13 mouse cellular contexts compared by ENCODE assay signal in the genomic region with DNA sequence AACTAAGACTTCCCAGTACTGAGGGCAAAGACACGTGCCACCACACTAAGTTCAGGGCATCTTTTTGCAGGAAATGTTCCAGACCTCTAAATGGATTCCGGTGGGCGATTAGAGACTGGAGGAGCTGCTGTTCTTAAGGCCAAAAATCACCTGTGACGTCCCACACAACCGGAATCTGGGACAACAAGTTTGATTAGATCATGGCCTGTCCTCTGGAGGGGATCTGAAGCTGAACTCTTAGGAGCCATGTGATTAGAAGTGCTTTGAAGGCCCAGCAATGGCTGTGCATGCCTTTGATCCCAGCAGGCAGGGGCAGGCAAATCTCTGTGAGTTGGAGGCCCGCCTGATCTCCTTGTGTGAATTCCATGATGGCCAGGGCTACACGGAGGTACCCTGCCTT. TPM values are rescaled to one million over a fixed set of nuclear protein-coding genes. Genes with fewer than 3 reads are reported as not detected.
A peak's percentile ranks its signal among the peaks of the same experiment; 100 is the strongest.
DNase-seq lines count a peak whose midpoint lies in the region; ATAC-seq and TF ChIP-seq lines count a peak whose summit lies in the region.
"Had no signal": no experiment of that assay in that cellular context is flagged by ENCODE, and none has a peak within 500 bp of the region (broad histone marks: within the 10 kb centered on the region; RNA-seq: fewer than 3 reads in every experiment).

No protein-coding gene starts in this region.

- TF ChIP-seq POLR2A in olfactory bulb, adult 2 months (IDR thresholded peaks at IDR 0.05; ENCODE audit: insufficient read depth, low read depth, low read length), result no peak

- TF ChIP-seq EP300 in liver, postnatal 0 days (IDR thresholded peaks at IDR 0.05; ENCODE audit: low read depth), result no peak

- no peak for ATAC-seq in forebrain, postnatal 0 days
- ATAC-seq in forebrain, embryonic 16.5 days, result no peak
- no peak for ATAC-seq in liver, embryonic 13.5 days (ENCODE audit: low read depth)
- ATAC-seq in liver, postnatal 0 days, result no peak
- ATAC-seq in hindbrain, embryonic 11.5 days (ENCODE audit: low FRiP score), result no peak

- H3K4me3 ChIP-seq in forebrain, postnatal 0 days (ENCODE audit: low read depth, low read length), result no peak overlapping the region
- no peak overlapping the region for H3K4me3 ChIP-seq in forebrain, embryonic 16.5 days (replicated peaks; ENCODE audit: low read length)
- H3K4me3 ChIP-seq in liver, embryonic 13.5 days (replicated peaks), result no peak overlapping the region
- H3K4me3 ChIP-seq in liver, postnatal 0 days (ENCODE audit: low read depth, low read length), result no peak overlapping the region
- no peak overlapping the region for H3K4me3 ChIP-seq in olfactory bulb, adult 2 months (ENCODE audit: insufficient read depth, low read depth, low read length)
- H3K4me3 ChIP-seq in hindbrain, embryonic 11.5 days (ENCODE audit: low read depth, low read length), result no peak overlapping the region
- H3K4me3 ChIP-seq: neural tube, embryonic 15.5 days had no signal

- no peaks in the 10 kb centered on the region for H3K9me3 ChIP-seq in forebrain, postnatal 0 days (ENCODE audit: low read length)
- H3K9me3 ChIP-seq in forebrain, embryonic 16.5 days (ENCODE audit: control insufficient read depth, low read length), result no peaks in the 10 kb centered on the region
- no peaks in the 10 kb centered on the region for H3K9me3 ChIP-seq in liver, embryonic 13.5 days (replicated peaks)
- no peaks in the 10 kb centered on the region for H3K9me3 ChIP-seq in liver, postnatal 0 days (ENCODE audit: low read length)
- H3K9me3 ChIP-seq in hindbrain, embryonic 11.5 days (ENCODE audit: control insufficient read depth, low read length), result no peaks in the 10 kb centered on the region
- H3K9me3 ChIP-seq: neural tube, embryonic 15.5 days had no signal

- peak overlapping the region; percentile 50; the same call in 1 of the 2 replicates for H3K27ac ChIP-seq in forebrain, postnatal 0 days (ENCODE audit: low read depth, low read length)
- no peak overlapping the region for H3K27ac ChIP-seq in forebrain, embryonic 16.5 days (ENCODE audit: low read length)
- 0 out of 2 replicates have a peak overlapping the region, but pooled peaks have one; percentile 88 for H3K27ac ChIP-seq in liver, embryonic 13.5 days
- H3K27ac ChIP-seq in liver, postnatal 0 days (ENCODE audit: low read depth), result no peak overlapping the region
- peak overlapping the region; percentile 87 for H3K27ac ChIP-seq in olfactory bulb, adult 2 months (ENCODE audit: insufficient read depth, low read depth, low read length)
- H3K27ac ChIP-seq in hindbrain, embryonic 11.5 days (ENCODE audit: low read depth, low read length), result no peak overlapping the region
- H3K27ac ChIP-seq: macrophage had no signal

- H3K9ac ChIP-seq in forebrain, postnatal 0 days, result 0 out of 2 replicates have a peak overlapping the region, but pooled peaks have one; percentile 18
- H3K9ac ChIP-seq in forebrain, embryonic 16.5 days (replicated peaks; ENCODE audit: low read depth, low read length), result no peak overlapping the region
- no peak overlapping the region for H3K9ac ChIP-seq in liver, embryonic 13.5 days
- no peak overlapping the region for H3K9ac ChIP-seq in liver, postnatal 0 days (replicated peaks)
- no peak overlapping the region for H3K9ac ChIP-seq in hindbrain, embryonic 11.5 days (ENCODE audit: low read depth, low read length)
- H3K9ac ChIP-seq: neural tube, embryonic 15.5 days had no signal

- H3K36me3 ChIP-seq in forebrain, postnatal 0 days (ENCODE audit: insufficient read depth), result peaks cover 11% of the 10 kb centered on the region; the same call in 1 of the 2 replicates
- no peaks in the 10 kb centered on the region for H3K36me3 ChIP-seq in forebrain, embryonic 16.5 days (ENCODE audit: control insufficient read depth, insufficient read depth)
- H3K36me3 ChIP-seq in liver, embryonic 13.5 days, result peaks cover 35% of the 10 kb centered on the region
- peaks cover 15% of the 10 kb centered on the region; the same call in 1 of the 2 replicates for H3K36me3 ChIP-seq in liver, postnatal 0 days (replicated peaks; ENCODE audit: insufficient read depth, low read length)
- H3K36me3 ChIP-seq in hindbrain, embryonic 11.5 days (ENCODE audit: control insufficient read depth, insufficient read depth, low read length), result no peaks in the 10 kb centered on the region
- H3K36me3 ChIP-seq: neural tube, embryonic 15.5 days had no signal

- no peak for DNase-seq in forebrain, postnatal 0 days
- DNase-seq in heart, postnatal 4 days, result peak; percentile 12
- no peak for DNase-seq in heart, adult 9 months (ENCODE audit: low spot score in 2 of 2)
- no peak for DNase-seq in liver, embryonic 13.5 days
- no peak for DNase-seq in liver, postnatal 0 days
- DNase-seq in hindbrain, embryonic 11.5 days (ENCODE audit: low spot score), result no peak
- DNase-seq: left cerebral cortex, postnatal 4 days; thymus, postnatal 36 days had no signal

- H3K4me1 ChIP-seq in forebrain, postnatal 0 days (ENCODE audit: insufficient read depth), result peaks cover 12% of the 10 kb centered on the region
- peaks cover 22% of the 10 kb centered on the region for H3K4me1 ChIP-seq in forebrain, embryonic 16.5 days (replicated peaks; ENCODE audit: control insufficient read depth, insufficient read depth, low read length)
- peaks cover 34% of the 10 kb centered on the region for H3K4me1 ChIP-seq in liver, embryonic 13.5 days (replicated peaks)
- H3K4me1 ChIP-seq in liver, postnatal 0 days (ENCODE audit: insufficient read depth), result peaks cover 10% of the 10 kb centered on the region
- peaks cover 30% of the 10 kb centered on the region for H3K4me1 ChIP-seq in olfactory bulb, adult 2 months (ENCODE audit: control insufficient read depth, insufficient read depth, low read length)
- H3K4me1 ChIP-seq in hindbrain, embryonic 11.5 days (replicated peaks; ENCODE audit: control insufficient read depth, insufficient read depth, low read length), result no peaks in the 10 kb centered on the region; the same call in 1 of the 2 replicates

- H3K4me2 ChIP-seq in forebrain, postnatal 0 days (ENCODE audit: low read depth), result no peak overlapping the region
- H3K4me2 ChIP-seq in forebrain, embryonic 16.5 days (ENCODE audit: low read length), result no peak overlapping the region
- no peak overlapping the region for H3K4me2 ChIP-seq in liver, embryonic 13.5 days
- no peak overlapping the region for H3K4me2 ChIP-seq in liver, postnatal 0 days (ENCODE audit: low read depth, low read length)
- H3K4me2 ChIP-seq in hindbrain, embryonic 11.5 days (replicated peaks; ENCODE audit: low read depth, low read length), result no peak overlapping the region
- H3K4me2 ChIP-seq: midbrain, embryonic 11.5 days; neural tube, embryonic 15.5 days had no signal

- WGBS in forebrain, postnatal 0 days, result 76% methylated on average over 7 of the region's 7 CpGs
- WGBS in forebrain, embryonic 16.5 days, result 67% methylated on average over 7 of the region's 7 CpGs
- WGBS in liver, embryonic 13.5 days (ENCODE audit: insufficient replicate concordance), result 70% methylated on average over 7 of the region's 7 CpGs
- WGBS in liver, postnatal 0 days (ENCODE audit: insufficient replicate concordance), result 69% methylated on average over 7 of the region's 7 CpGs
- WGBS in olfactory bulb, adult 2 months, result 56% methylated on average over 7 of the region's 7 CpGs
- 72% methylated on average over 7 of the region's 7 CpGs for WGBS in hindbrain, embryonic 11.5 days

- H3K27me3 ChIP-seq in forebrain, postnatal 0 days (ENCODE audit: insufficient read depth, low read length), result no peaks in the 10 kb centered on the region
- H3K27me3 ChIP-seq in forebrain, embryonic 16.5 days (replicated peaks; ENCODE audit: control insufficient read depth, insufficient read depth, low read length), result no peaks in the 10 kb centered on the region
- no peaks in the 10 kb centered on the region for H3K27me3 ChIP-seq in liver, embryonic 13.5 days
- H3K27me3 ChIP-seq in liver, postnatal 0 days (ENCODE audit: insufficient read depth, low read length), result no peaks in the 10 kb centered on the region
- no peaks in the 10 kb centered on the region for H3K27me3 ChIP-seq in hindbrain, embryonic 11.5 days (ENCODE audit: control insufficient read depth, insufficient read depth, low read length)
- H3K27me3 ChIP-seq: neural tube, embryonic 15.5 days had no signal

- no peak for TF ChIP-seq CTCF in forebrain, postnatal 0 days (IDR thresholded peaks at IDR 0.05; ENCODE audit: low read depth)
- no peak for TF ChIP-seq CTCF in liver, postnatal 0 days (IDR thresholded peaks at IDR 0.05; ENCODE audit: low read depth)
- TF ChIP-seq CTCF in olfactory bulb, adult 2 months (IDR thresholded peaks at IDR 0.05; ENCODE audit: insufficient read depth, low read depth, low read length), result no peak

RNA-seq across cellular contexts. Expression of gene Gsk3a, which starts 3.0 kb away (rescaled TPM):
- 150 and 154 TPM in 2 replicates for total RNA-seq in forebrain, postnatal 0 days (2014; rRNA removed)
- polyA plus RNA-seq in forebrain, postnatal 0 days (2015; fragmentation: Nextera tagmentation; extraction: Ambion mirVana), result 21.0 and 21.5 TPM in 2 replicates
- 14.9 and 17.1 TPM in 2 replicates for polyA plus RNA-seq in forebrain, embryonic 16.5 days (2015; fragmentation: Nextera tagmentation; extraction: Ambion mirVana)
- 10 to 100 TPM; 68.2 to 70.9 TPM for total RNA-seq in heart, postnatal 4 days (2021)
- polyA plus RNA-seq in liver, embryonic 13.5 days (2015; fragmentation: Nextera tagmentation; extraction: Ambion mirVana), result 6.2 and 6.3 TPM in 2 replicates
- 4.3 and 5.1 TPM in 2 replicates for polyA plus RNA-seq in liver, postnatal 0 days (2015; fragmentation: Nextera tagmentation; extraction: Ambion mirVana)
- polyA plus RNA-seq in olfactory bulb, adult 2 months (2012; ENCODE audit: insufficient read depth, insufficient read length, low replicate concordance, missing spikeins), result not detected in 2 replicates
- 14.1 and 16.1 TPM in 2 replicates for polyA plus RNA-seq in hindbrain, embryonic 11.5 days (2014; fragmentation: Nextera tagmentation; extraction: Ambion mirVana)

RNA-seq across cellular contexts. Expression of gene Erf, which starts 9.9 kb away (rescaled TPM):
- 11.8 and 16.5 TPM in 2 replicates for total RNA-seq in forebrain, postnatal 0 days (2014; rRNA removed)
- 3.7 and 4.5 TPM in 2 replicates for polyA plus RNA-seq in forebrain, postnatal 0 days (2015; fragmentation: Nextera tagmentation; extraction: Ambion mirVana)
- polyA plus RNA-seq in forebrain, embryonic 16.5 days (2015; fragmentation: Nextera tagmentation; extraction: Ambion mirVana), result 4.8 and 5.3 TPM in 2 replicates
- 10 to 100 TPM; 47.5 to 53.2 TPM for total RNA-seq in heart, postnatal 4 days (2021)
- polyA plus RNA-seq in liver, embryonic 13.5 days (2015; fragmentation: Nextera tagmentation; extraction: Ambion mirVana), result 4.3 TPM in 2 replicates
- 4.6 and 5.2 TPM in 2 replicates for polyA plus RNA-seq in liver, postnatal 0 days (2015; fragmentation: Nextera tagmentation; extraction: Ambion mirVana)
- not detected in 2 replicates for polyA plus RNA-seq in olfactory bulb, adult 2 months (2012; ENCODE audit: insufficient read depth, insufficient read length, low replicate concordance, missing spikeins)
- 12.8 and 14.2 TPM in 2 replicates for polyA plus RNA-seq in hindbrain, embryonic 11.5 days (2014; fragmentation: Nextera tagmentation; extraction: Ambion mirVana)

RNA-seq across cellular contexts. Expression of gene Zfp526, which starts 19.4 kb away (rescaled TPM):
- 5.0 and 8.3 TPM in 2 replicates for total RNA-seq in forebrain, postnatal 0 days (2014; rRNA removed)
- 0.59 and 0.98 TPM in 2 replicates for polyA plus RNA-seq in forebrain, postnatal 0 days (2015; fragmentation: Nextera tagmentation; extraction: Ambion mirVana)
- polyA plus RNA-seq in forebrain, embryonic 16.5 days (2015; fragmentation: Nextera tagmentation; extraction: Ambion mirVana), result 1.8 and 1.9 TPM in 2 replicates
- total RNA-seq in heart, postnatal 4 days (2021), result 10 to 100 TPM in 1 of 2 experiments, 1 to 10 TPM in 1; 9.9 to 10.2 TPM
- polyA plus RNA-seq in liver, embryonic 13.5 days (2015; fragmentation: Nextera tagmentation; extraction: Ambion mirVana), result 2.0 and 2.1 TPM in 2 replicates
- polyA plus RNA-seq in liver, postnatal 0 days (2015; fragmentation: Nextera tagmentation; extraction: Ambion mirVana), result 1.0 and 1.2 TPM in 2 replicates
- not detected in 2 replicates for polyA plus RNA-seq in olfactory bulb, adult 2 months (2012; ENCODE audit: insufficient read depth, insufficient read length, low replicate concordance, missing spikeins)
- polyA plus RNA-seq in hindbrain, embryonic 11.5 days (2014; fragmentation: Nextera tagmentation; extraction: Ambion mirVana), result 2.9 and 3.9 TPM in 2 replicates

RNA-seq across cellular contexts. Expression of gene Dedd2, which starts 20.2 kb away (rescaled TPM):
- total RNA-seq in forebrain, postnatal 0 days (2014; rRNA removed), result 23.4 and 25.3 TPM in 2 replicates
- polyA plus RNA-seq in forebrain, postnatal 0 days (2015; fragmentation: Nextera tagmentation; extraction: Ambion mirVana), result 14.9 and 17.3 TPM in 2 replicates
- 14.7 and 15.0 TPM in 2 replicates for polyA plus RNA-seq in forebrain, embryonic 16.5 days (2015; fragmentation: Nextera tagmentation; extraction: Ambion mirVana)
- total RNA-seq in heart, postnatal 4 days (2021), result 1 to 10 TPM; 7.2 to 9.6 TPM
- polyA plus RNA-seq in liver, embryonic 13.5 days (2015; fragmentation: Nextera tagmentation; extraction: Ambion mirVana), result 27.0 and 27.6 TPM in 2 replicates
- 19.2 and 21.1 TPM in 2 replicates for polyA plus RNA-seq in liver, postnatal 0 days (2015; fragmentation: Nextera tagmentation; extraction: Ambion mirVana)
- not detected in 2 replicates for polyA plus RNA-seq in olfactory bulb, adult 2 months (2012; ENCODE audit: insufficient read depth, insufficient read length, low replicate concordance, missing spikeins)
- 7.3 and 8.5 TPM in 2 replicates for polyA plus RNA-seq in hindbrain, embryonic 11.5 days (2014; fragmentation: Nextera tagmentation; extraction: Ambion mirVana)

RNA-seq across cellular contexts. Expression of gene Cic, which starts 26.9 kb away (rescaled TPM):
- 119 and 121 TPM in 2 replicates for total RNA-seq in forebrain, postnatal 0 days (2014; rRNA removed)
- polyA plus RNA-seq in forebrain, postnatal 0 days (2015; fragmentation: Nextera tagmentation; extraction: Ambion mirVana), result 25.4 and 31.3 TPM in 2 replicates
- polyA plus RNA-seq in forebrain, embryonic 16.5 days (2015; fragmentation: Nextera tagmentation; extraction: Ambion mirVana), result 42.2 and 48.0 TPM in 2 replicates
- 100 to 1,000 TPM; 108 to 109 TPM for total RNA-seq in heart, postnatal 4 days (2021)
- 9.7 and 10.4 TPM in 2 replicates for polyA plus RNA-seq in liver, embryonic 13.5 days (2015; fragmentation: Nextera tagmentation; extraction: Ambion mirVana)
- polyA plus RNA-seq in liver, postnatal 0 days (2015; fragmentation: Nextera tagmentation; extraction: Ambion mirVana), result 8.9 and 9.7 TPM in 2 replicates
- polyA plus RNA-seq in olfactory bulb, adult 2 months (2012; ENCODE audit: insufficient read depth, insufficient read length, low replicate concordance, missing spikeins), result 41.9 TPM in 1 of 2 replicates, not detected in the other
- 25.4 and 39.0 TPM in 2 replicates for polyA plus RNA-seq in hindbrain, embryonic 11.5 days (2014; fragmentation: Nextera tagmentation; extraction: Ambion mirVana)

Comparison
In these comparisons a context has a peak if more than half of its experiments do, and no peak if none do; other contexts are left out.
1. H3K27ac ChIP-seq: peak in forebrain, postnatal 0 days (single experiment), liver, embryonic 13.5 days (single experiment) and olfactory bulb, adult 2 months (single experiment); none in forebrain, embryonic 16.5 days (single experiment), liver, postnatal 0 days (single experiment) and hindbrain, embryonic 11.5 days (single experiment).